Mouse (Mus musculus): Measurements from ENCODE around the gene Rnf169. TPM values are rescaled to one million over a fixed set of nuclear protein-coding genes. Genes with fewer than 3 reads are reported as not detected.
"Not testable (repeated sequence)": the region's sequence is repeated elsewhere in the genome, so short reads cannot be mapped to it uniquely, and the experiment has no call there.

Gene Rnf169
- polyA plus RNA-seq, 1 experiment = 1.6 TPM

- Histone ChIP-seq H3K27ac (ENCODE audit: control insufficient read depth, insufficient read depth, low read depth, low read length) (no peak overlapping the region), H3K36me3 (ENCODE audit: control insufficient read depth, insufficient read depth, low read length) (no peaks in the 10 kb centered on the region), H3K27me3 (ENCODE audit: control insufficient read depth, insufficient read depth, low read length) (no peaks in the 10 kb centered on the region), H3K4me3 (ENCODE audit: control insufficient read depth, low read depth, low read length) (peak overlapping the region; percentile 15; the same call in 1 of the 2 replicates), H3K4me1 (ENCODE audit: control insufficient read depth, insufficient read depth, low read length) (peaks cover 13% of the 10 kb centered on the region; the same call in 1 of the 2 replicates)
- no peak for TF ChIP-seq POLR2A (IDR thresholded peaks at IDR 0.05; ENCODE audit: control insufficient read depth, low read depth, low read length)
- peak; percentile 16; the same call in 1 of the 2 replicates for TF ChIP-seq CTCF (IDR thresholded peaks at IDR 0.05; ENCODE audit: control insufficient read depth, insufficient read depth, insufficient replicate concordance, low read depth, low read length)
These were observed 1.1 kb upstream of the Rnf169 start for GRCm38 (mm10) chr7:99981311-99981710.

GRCm38 (mm10) chr7:99979546-99980131 is 609 bp downstream of the Rnf169 start:
- TF ChIP-seq CTCF (IDR thresholded peaks at IDR 0.05; ENCODE audit: control insufficient read depth, insufficient read depth, insufficient replicate concordance, low read depth, low read length) (no peak), POLR2A (IDR thresholded peaks at IDR 0.05; ENCODE audit: control insufficient read depth, low read depth, low read length) (no peak; the same call in 1 of the 2 replicates)
- H3K36me3 ChIP-seq (ENCODE audit: control insufficient read depth, insufficient read depth, low read length) = no peaks in the 10 kb centered on the region
- H3K27me3 ChIP-seq (ENCODE audit: control insufficient read depth, insufficient read depth, low read length) = no peaks in the 10 kb centered on the region

GRCm38 (mm10) chr7:99979081-99979480 is 1.2 kb downstream of the Rnf169 start:
- Histone ChIP-seq H3K4me3 (ENCODE audit: control insufficient read depth, low read depth, low read length) (peak overlapping the region; percentile 97), H3K36me3 (ENCODE audit: control insufficient read depth, insufficient read depth, low read length) (no peaks in the 10 kb centered on the region), H3K27me3 (ENCODE audit: control insufficient read depth, insufficient read depth, low read length) (no peaks in the 10 kb centered on the region), H3K4me1 (ENCODE audit: control insufficient read depth, insufficient read depth, low read length) (peaks cover 13% of the 10 kb centered on the region; the same call in 1 of the 2 replicates), H3K27ac (ENCODE audit: control insufficient read depth, insufficient read depth, low read depth, low read length) (0 out of 2 replicates have a peak overlapping the region, but pooled peaks have one; percentile 1)
- TF ChIP-seq POLR2A (IDR thresholded peaks at IDR 0.05; ENCODE audit: control insufficient read depth, low read depth, low read length) = no peak
- TF ChIP-seq CTCF (IDR thresholded peaks at IDR 0.05; ENCODE audit: control insufficient read depth, insufficient read depth, insufficient replicate concordance, low read depth, low read length) = no peak

More at GRCm38 (mm10) chr7:99979546-99980131, 609 bp downstream of the Rnf169 start:
- peak overlapping the region; percentile 98 for H3K27ac ChIP-seq (ENCODE audit: control insufficient read depth, insufficient read depth, low read depth, low read length)
- peaks cover 13% of the 10 kb centered on the region; the same call in 1 of the 2 replicates for H3K4me1 ChIP-seq (ENCODE audit: control insufficient read depth, insufficient read depth, low read length)
- peak overlapping the region; percentile 97 for H3K4me3 ChIP-seq (ENCODE audit: control insufficient read depth, low read depth, low read length)

- no peak overlapping the region for H3K4me3 ChIP-seq (ENCODE audit: control insufficient read depth, low read depth, low read length)
- peaks cover 13% of the 10 kb centered on the region; the same call in 1 of the 2 replicates for H3K4me1 ChIP-seq (ENCODE audit: control insufficient read depth, insufficient read depth, low read length)
- no peak overlapping the region for H3K27ac ChIP-seq (ENCODE audit: control insufficient read depth, insufficient read depth, low read depth, low read length)
These were observed 2.2 kb downstream of the Rnf169 start for GRCm38 (mm10) chr7:99978041-99978440.

GRCm38 (mm10) chr7:99975819-99976575 is 4.3 kb downstream of the Rnf169 start:
- Histone ChIP-seq H3K4me3 (ENCODE audit: control insufficient read depth, low read depth, low read length) (no peak overlapping the region), H3K36me3 (ENCODE audit: control insufficient read depth, insufficient read depth, low read length) (no peaks in the 10 kb centered on the region), H3K27me3 (ENCODE audit: control insufficient read depth, insufficient read depth, low read length) (no peaks in the 10 kb centered on the region), H3K4me1 (ENCODE audit: control insufficient read depth, insufficient read depth, low read length) (peaks cover 8% of the 10 kb centered on the region; the same call in 1 of the 2 replicates), H3K27ac (ENCODE audit: control insufficient read depth, insufficient read depth, low read depth, low read length) (no peak overlapping the region)
- TF ChIP-seq POLR2A (IDR thresholded peaks at IDR 0.05; ENCODE audit: control insufficient read depth, low read depth, low read length) = no peak
- no peak for TF ChIP-seq CTCF (IDR thresholded peaks at IDR 0.05; ENCODE audit: control insufficient read depth, insufficient read depth, insufficient replicate concordance, low read depth, low read length)

More at GRCm38 (mm10) chr7:99978041-99978440, 2.2 kb downstream of the Rnf169 start:
- TF ChIP-seq CTCF (IDR thresholded peaks at IDR 0.05; ENCODE audit: control insufficient read depth, insufficient read depth, insufficient replicate concordance, low read depth, low read length) (no peak), POLR2A (IDR thresholded peaks at IDR 0.05; ENCODE audit: control insufficient read depth, low read depth, low read length) (no peak)
- H3K27me3 ChIP-seq (ENCODE audit: control insufficient read depth, insufficient read depth, low read length) = no peaks in the 10 kb centered on the region
- no peaks in the 10 kb centered on the region for H3K36me3 ChIP-seq (ENCODE audit: control insufficient read depth, insufficient read depth, low read length)

GRCm38 (mm10) chr7:99974208-99974970 is 5.9 kb downstream of the Rnf169 start:
- H3K4me1 ChIP-seq (ENCODE audit: control insufficient read depth, insufficient read depth, low read length) = peaks cover 3% of the 10 kb centered on the region; the same call in 1 of the 2 replicates
- H3K27ac ChIP-seq (ENCODE audit: control insufficient read depth, insufficient read depth, low read depth, low read length) = no peak overlapping the region
- H3K4me3 ChIP-seq (ENCODE audit: control insufficient read depth, low read depth, low read length) = no peak overlapping the region
- no peaks in the 10 kb centered on the region for H3K36me3 ChIP-seq (ENCODE audit: control insufficient read depth, insufficient read depth, low read length)
- H3K27me3 ChIP-seq (ENCODE audit: control insufficient read depth, insufficient read depth, low read length) = no peaks in the 10 kb centered on the region
- TF ChIP-seq POLR2A (IDR thresholded peaks at IDR 0.05; ENCODE audit: control insufficient read depth, low read depth, low read length) (no peak), CTCF (IDR thresholded peaks at IDR 0.05; ENCODE audit: control insufficient read depth, insufficient read depth, insufficient replicate concordance, low read depth, low read length) (no peak)

- not testable (repeated sequence) for H3K27me3 ChIP-seq (ENCODE audit: control insufficient read depth, insufficient read depth, low read length); H3K4me1 ChIP-seq (ENCODE audit: control insufficient read depth, insufficient read depth, low read length); H3K36me3 ChIP-seq (ENCODE audit: control insufficient read depth, insufficient read depth, low read length); H3K4me3 ChIP-seq (ENCODE audit: control insufficient read depth, low read depth, low read length); H3K27ac ChIP-seq (ENCODE audit: control insufficient read depth, insufficient read depth, low read depth, low read length)
These were observed 7.3 kb downstream of the Rnf169 start for GRCm38 (mm10) chr7:99972912-99973311.
